Mouse (Mus musculus): ENCODE data around the gene Ephb2. TPM values are rescaled to one million over a fixed set of nuclear protein-coding genes. Genes with fewer than 3 reads are reported as not detected.

Ephb2 gene
- total and polyA plus RNA-seq, 3 experiments, result 0.08 TPM; not detected in 2

DNA sequence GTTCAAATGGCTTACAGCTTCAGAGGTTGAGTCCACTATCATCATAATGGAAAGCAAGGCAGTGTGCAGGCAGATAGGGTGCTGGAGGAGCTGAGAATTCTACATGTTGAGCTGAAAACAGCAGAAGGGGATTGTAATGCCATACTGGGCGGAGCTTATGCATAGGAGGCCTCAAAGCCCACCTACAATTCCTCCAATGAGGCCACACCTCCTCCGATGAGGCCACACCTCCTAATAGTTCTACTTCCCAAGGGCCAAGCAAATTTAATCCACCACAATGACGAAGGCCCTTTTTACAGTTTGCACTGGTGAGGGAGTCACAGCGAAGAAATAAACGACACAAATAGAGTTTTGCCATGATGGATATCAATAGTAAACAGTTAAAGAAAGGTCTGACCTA, 199.3 kb downstream of the Ephb2 start:
- Histone ChIP-seq H3K9ac (ENCODE audit: insufficient read depth, low read depth) (no peak overlapping the region), H3K4me3 (replicated peaks in 1 of 3; ENCODE audit: low read depth in 2 of 3, low read length in 2 of 3, poor library complexity in 1 of 3) (no peak overlapping the region), H3K4me2 (ENCODE audit: insufficient read depth, low read depth, poor library complexity, severe bottlenecking) (no peak overlapping the region), H3K27ac (ENCODE audit: insufficient read depth, low read depth) (no peak overlapping the region), H3K27me3 (replicated peaks) (peaks cover 10% of the 10 kb centered on the region), H3K36me3 (replicated peaks in 1 of 2; ENCODE audit: control insufficient read depth in 1 of 2, insufficient read depth in 1 of 2, low read length in 1 of 2) (no peaks in the 10 kb centered on the region), H3K79me2 (replicated peaks; ENCODE audit: control insufficient read depth, extremely low read depth, insufficient read depth, poor library complexity, severe bottlenecking) (no peaks in the 10 kb centered on the region), H3K9me3 (replicated peaks; ENCODE audit: low read length) (peaks cover 14% of the 10 kb centered on the region), H3K4me1 (ENCODE audit: control insufficient read depth in 1 of 2, insufficient read depth in 2 of 2) (no peaks in the 10 kb centered on the region)
- dilution Hi-C loops (cut with MboI; ENCODE audit: extremely low pct_ligation_motif_present, extremely low pct_unique_long_range_greater_than_20kb, low sequenced_read_pairs), result no loop called here
- no peak for DNase-seq (ENCODE audit: extremely low read depth)
- TF ChIP-seq JUN (IDR thresholded peaks at IDR 0.05; ENCODE audit: insufficient read depth, low read depth, low read length) (no peak), E2F4 (IDR thresholded peaks at IDR 0.05; ENCODE audit: insufficient replicate concordance, low read depth, low read length) (no peak), MXI1 (IDR thresholded peaks at IDR 0.05; ENCODE audit: low read depth, low read length) (no peak), UBTF (IDR thresholded peaks at IDR 0.05; ENCODE audit: low read depth, low read length) (no peak), CTCF (conservative IDR thresholded peaks at IDR 0.05 in 1 of 2, IDR thresholded peaks at IDR 0.05 in 1 of 2; ENCODE audit: low read depth in 2 of 2, low read length in 2 of 2) (no peak), KAT2A (IDR thresholded peaks at IDR 0.05; ENCODE audit: insufficient replicate concordance, low read length) (no peak), ZKSCAN1 (IDR thresholded peaks at IDR 0.05; ENCODE audit: borderline replicate concordance, low read depth, low read length) (no peak), ETS1 (conservative IDR thresholded peaks at IDR 0.05; ENCODE audit: low read depth, low read length) (no peak), CHD1 (IDR thresholded peaks at IDR 0.05; ENCODE audit: low read depth, low read length) (no peak), BHLHE40 (IDR thresholded peaks at IDR 0.05; ENCODE audit: low read depth, low read length) (no peak)
- in situ Hi-C loops (cut with MboI; ENCODE audit: low pct_ligation_motif_present, low pct_unique_long_range_greater_than_20kb, low sequenced_read_pairs), result no loop called here

DNA sequence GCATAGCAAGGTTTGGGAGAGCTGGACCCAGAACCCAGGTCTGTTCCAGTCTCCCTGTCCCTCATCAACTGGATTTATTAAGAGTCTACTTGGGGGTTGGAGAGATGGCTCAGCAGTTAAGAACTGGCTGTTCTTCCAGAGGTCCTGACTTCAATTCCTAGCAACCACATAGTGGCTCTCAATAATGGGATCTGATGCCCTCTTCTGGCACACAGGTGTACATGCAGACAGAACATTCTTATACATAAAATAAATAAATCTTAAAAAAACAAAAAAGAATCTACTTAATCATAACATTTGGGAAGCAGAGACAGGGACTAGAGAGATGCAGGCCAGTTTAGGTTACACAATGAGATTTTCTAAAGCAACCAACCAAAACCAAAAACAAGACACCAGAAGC, 199.8 kb downstream of the Ephb2 start:
- Histone ChIP-seq H3K79me2 (replicated peaks; ENCODE audit: control insufficient read depth, extremely low read depth, insufficient read depth, poor library complexity, severe bottlenecking) (no peaks in the 10 kb centered on the region), H3K4me2 (ENCODE audit: insufficient read depth, low read depth, poor library complexity, severe bottlenecking) (no peak overlapping the region), H3K9me3 (replicated peaks; ENCODE audit: low read length) (peaks cover 14% of the 10 kb centered on the region), H3K27me3 (replicated peaks) (peaks cover 10% of the 10 kb centered on the region), H3K9ac (ENCODE audit: insufficient read depth, low read depth) (no peak overlapping the region), H3K27ac (ENCODE audit: insufficient read depth, low read depth) (no peak overlapping the region), H3K36me3 (replicated peaks in 1 of 2; ENCODE audit: control insufficient read depth in 1 of 2, insufficient read depth in 1 of 2, low read length in 1 of 2) (no peaks in the 10 kb centered on the region), H3K4me3 (replicated peaks in 1 of 3; ENCODE audit: low read depth in 2 of 3, low read length in 2 of 3, poor library complexity in 1 of 3) (no peak overlapping the region), H3K4me1 (ENCODE audit: control insufficient read depth in 1 of 2, insufficient read depth in 2 of 2) (no peaks in the 10 kb centered on the region)
- dilution Hi-C loops (cut with MboI; ENCODE audit: extremely low pct_ligation_motif_present, extremely low pct_unique_long_range_greater_than_20kb, low sequenced_read_pairs), result no loop called here
- no peak for DNase-seq (ENCODE audit: extremely low read depth)
- in situ Hi-C loops (cut with MboI; ENCODE audit: low pct_ligation_motif_present, low pct_unique_long_range_greater_than_20kb, low sequenced_read_pairs), result no loop called here
- TF ChIP-seq TCF12 (IDR thresholded peaks at IDR 0.05; ENCODE audit: low read depth, low read length), result no peak
- peak in 1 of 2 experiments; percentile 36; a peak in 2 of 4 replicates for TF ChIP-seq CTCF (conservative IDR thresholded peaks at IDR 0.05 in 1 of 2, IDR thresholded peaks at IDR 0.05 in 1 of 2; ENCODE audit: low read depth in 2 of 2, low read length in 2 of 2)

DNA sequence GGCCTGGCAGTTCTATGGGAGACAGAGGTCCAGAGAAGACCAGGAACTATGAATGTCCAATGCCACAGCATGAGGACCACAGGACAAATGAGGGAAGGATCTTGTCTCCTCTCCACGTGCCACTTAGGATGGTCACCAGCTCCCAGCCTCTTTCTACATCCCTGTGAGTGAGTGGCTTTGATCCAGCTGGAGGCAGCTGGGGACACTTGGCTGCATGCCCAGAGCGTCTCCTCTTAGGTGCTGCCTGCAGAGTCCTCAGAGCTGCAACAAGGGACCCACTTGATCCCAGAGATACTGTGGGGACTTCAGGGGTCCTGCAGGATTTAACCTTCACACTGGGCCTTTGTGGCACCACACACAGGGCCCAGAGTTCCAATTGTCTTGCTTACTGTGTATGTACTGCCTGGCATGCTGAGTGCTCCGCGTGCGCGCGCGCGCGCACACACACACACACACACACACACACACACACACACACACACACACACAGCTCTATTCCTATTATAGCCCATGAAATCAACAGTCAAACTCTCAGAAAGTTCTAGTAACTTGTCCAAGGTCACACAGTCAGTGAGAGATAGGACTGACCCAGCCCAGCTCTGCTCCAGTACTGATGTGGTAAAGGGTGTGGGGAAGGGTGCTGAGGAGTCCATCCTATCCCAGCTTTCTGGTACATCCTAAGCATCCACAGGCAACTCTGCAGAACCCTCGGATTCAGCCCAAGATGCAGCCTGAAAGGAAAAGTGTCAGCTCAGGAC, 204.4 kb downstream of the Ephb2 start:
- no peaks in the 10 kb centered on the region for H3K36me3 ChIP-seq (replicated peaks in 1 of 2; ENCODE audit: control insufficient read depth in 1 of 2, insufficient read depth in 1 of 2, low read length in 1 of 2)
- in situ Hi-C loops (cut with MboI; ENCODE audit: low pct_ligation_motif_present, low pct_unique_long_range_greater_than_20kb, low sequenced_read_pairs) (no loop called here), dilution Hi-C loops (cut with MboI; ENCODE audit: extremely low pct_ligation_motif_present, extremely low pct_unique_long_range_greater_than_20kb, low sequenced_read_pairs) (no loop called here)
- no peak for DNase-seq (ENCODE audit: extremely low read depth)
- no peaks in the 10 kb centered on the region for H3K79me2 ChIP-seq (replicated peaks; ENCODE audit: control insufficient read depth, extremely low read depth, insufficient read depth, poor library complexity, severe bottlenecking)
- no peak overlapping the region for H3K4me3 ChIP-seq (replicated peaks in 1 of 3; ENCODE audit: low read depth in 2 of 3, low read length in 2 of 3, poor library complexity in 1 of 3)
- peaks cover 8% of the 10 kb centered on the region for H3K9me3 ChIP-seq (replicated peaks; ENCODE audit: low read length)
- H3K9ac ChIP-seq (ENCODE audit: insufficient read depth, low read depth), result no peak overlapping the region
- H3K4me2 ChIP-seq (ENCODE audit: insufficient read depth, low read depth, poor library complexity, severe bottlenecking), result no peak overlapping the region
- no peak overlapping the region for H3K27ac ChIP-seq (ENCODE audit: insufficient read depth, low read depth)
- peaks cover 4% of the 10 kb centered on the region for H3K27me3 ChIP-seq (replicated peaks)
- TF ChIP-seq TCF12 (IDR thresholded peaks at IDR 0.05; ENCODE audit: low read depth, low read length), result no peak
- peaks cover 0 to 6% of the 10 kb centered on the region in 2 experiments; a peak in 1 of 4 replicates for H3K4me1 ChIP-seq (ENCODE audit: control insufficient read depth in 1 of 2, insufficient read depth in 2 of 2)
